Comparison of ENCODE assay signal across 19 mouse cellular contexts in genomic region chr6:125473321-125473721, GRCm38 (mm10). TPM values are rescaled to one million over a fixed set of nuclear protein-coding genes. Genes with fewer than 3 reads are reported as not detected.
DNase-seq lines count a peak whose midpoint lies in the region; ATAC-seq and TF ChIP-seq lines count a peak whose summit lies in the region.
"Had no signal": no experiment of that assay in that cellular context is flagged by ENCODE, and none has a peak within 500 bp of the region (broad histone marks: within the 10 kb centered on the region; RNA-seq: fewer than 3 reads in every experiment).

No protein-coding gene starts in this region.

- H3K9me3 ChIP-seq in heart, embryonic 13.5 days, result no peaks in the 10 kb centered on the region
- peaks cover 88% of the 10 kb centered on the region for H3K9me3 ChIP-seq in G1E (replicated peaks)
- H3K9me3 ChIP-seq in forebrain, embryonic 15.5 days, result no peaks in the 10 kb centered on the region
- H3K9me3 ChIP-seq in hindbrain, embryonic 16.5 days (ENCODE audit: control insufficient read depth, low read length), result no peaks in the 10 kb centered on the region
- H3K9me3 ChIP-seq: embryonic facial prominence, embryonic 12.5 days; hindbrain, embryonic 13.5 days; kidney, embryonic 15.5 days; limb, embryonic 13.5 days; neural tube, embryonic 13.5 days had no signal

- H3K4me1 ChIP-seq in heart, embryonic 13.5 days, result peaks cover 82% of the 10 kb centered on the region
- no peaks in the 10 kb centered on the region for H3K4me1 ChIP-seq in G1E (ENCODE audit: insufficient read depth, low read depth, low read length)
- peaks cover 29% of the 10 kb centered on the region for H3K4me1 ChIP-seq in forebrain, embryonic 15.5 days
- H3K4me1 ChIP-seq in hindbrain, embryonic 16.5 days (ENCODE audit: control insufficient read depth, insufficient read depth, low read depth, low read length), result peaks cover 5% of the 10 kb centered on the region

- intact Hi-C loops in heart, postnatal 14 days (cut with DNase I), result no loop called here

- H3K9ac ChIP-seq in heart, embryonic 13.5 days, result no peak overlapping the region
- no peak overlapping the region for H3K9ac ChIP-seq in forebrain, embryonic 15.5 days (replicated peaks)
- H3K9ac ChIP-seq in hindbrain, embryonic 16.5 days (ENCODE audit: low read depth, low read length), result no peak overlapping the region
- H3K9ac ChIP-seq: embryonic facial prominence, embryonic 12.5 days; hindbrain, embryonic 13.5 days; kidney, embryonic 15.5 days; limb, embryonic 13.5 days; neural tube, embryonic 13.5 days had no signal

- no peak for DNase-seq in heart, postnatal 14 days
- no peak for DNase-seq in G1E (ENCODE audit: low spot score)
- DNase-seq in kidney, postnatal 25 days, result no peak
- DNase-seq: adrenal gland, postnatal 36 days; cerebellum, postnatal 10 days; gastrocnemius, postnatal 36 days; thymus, postnatal 25 days had no signal

- peaks cover 23% of the 10 kb centered on the region; the same call in 1 of the 2 replicates for H3K27me3 ChIP-seq in heart, embryonic 13.5 days (replicated peaks)
- H3K27me3 ChIP-seq in G1E (ENCODE audit: insufficient read depth, low read length), result no peaks in the 10 kb centered on the region
- H3K27me3 ChIP-seq in forebrain, embryonic 15.5 days, result no peaks in the 10 kb centered on the region
- H3K27me3 ChIP-seq in hindbrain, embryonic 16.5 days (replicated peaks; ENCODE audit: control insufficient read depth, insufficient read depth, low read length), result no peaks in the 10 kb centered on the region
- H3K27me3 ChIP-seq: embryonic facial prominence, embryonic 12.5 days; hindbrain, embryonic 13.5 days; kidney, embryonic 15.5 days; limb, embryonic 13.5 days; neural tube, embryonic 13.5 days had no signal

- peak; percentile 66 for ATAC-seq in heart, embryonic 13.5 days (ENCODE audit: extremely low read depth, insufficient number of reproducible peaks, low FRiP score, low TSS enrichment)
- ATAC-seq in G1E (ENCODE audit: extremely low read depth, insufficient number of reproducible peaks, low FRiP score, poor library complexity, severe bottlenecking), result no peak
- peak; percentile 75 for ATAC-seq in common myeloid progenitor, adult 5-6 weeks (replicated peaks; ENCODE audit: low read depth, poor library complexity, severe bottlenecking)
- no peak for ATAC-seq in forebrain, embryonic 15.5 days (replicated peaks)
- no peak; the same call in 1 of the 2 replicates for ATAC-seq in hindbrain, embryonic 16.5 days
- ATAC-seq: forebrain, embryonic 14.5 days had no signal

- H3K27ac ChIP-seq in heart, embryonic 13.5 days (replicated peaks), result peak overlapping the region; percentile 42
- peak overlapping the region; percentile 2; the same call in 1 of the 2 replicates for H3K27ac ChIP-seq in macrophage
- no peak overlapping the region for H3K27ac ChIP-seq in forebrain, embryonic 15.5 days (replicated peaks)
- no peak overlapping the region for H3K27ac ChIP-seq in hindbrain, embryonic 16.5 days (ENCODE audit: low read depth, low read length)
- H3K27ac ChIP-seq: embryonic facial prominence, embryonic 12.5 days; hindbrain, embryonic 13.5 days; kidney, embryonic 15.5 days; limb, embryonic 13.5 days; neural tube, embryonic 13.5 days had no signal

- H3K79me2 ChIP-seq in macrophage (ENCODE audit: inconsistent target), result peaks cover 95% of the 10 kb centered on the region

- 0 out of 2 replicates have a peak, but pooled peaks cover 3% of the 10 kb centered on the region for H3K36me3 ChIP-seq in heart, embryonic 13.5 days
- no peaks in the 10 kb centered on the region for H3K36me3 ChIP-seq in G1E (replicated peaks)
- no peaks in the 10 kb centered on the region for H3K36me3 ChIP-seq in macrophage (ENCODE audit: inconsistent target)
- H3K36me3 ChIP-seq in forebrain, embryonic 15.5 days, result no peaks in the 10 kb centered on the region
- no peaks in the 10 kb centered on the region for H3K36me3 ChIP-seq in hindbrain, embryonic 16.5 days (ENCODE audit: control insufficient read depth, insufficient read depth, low read length)
- H3K36me3 ChIP-seq: embryonic facial prominence, embryonic 12.5 days; hindbrain, embryonic 13.5 days; kidney, embryonic 15.5 days; neural tube, embryonic 13.5 days had no signal

- H3K4me3 ChIP-seq in heart, embryonic 13.5 days, result no peak overlapping the region
- H3K4me3 ChIP-seq in G1E (ENCODE audit: low read depth, low read length) (peak overlapping the region; percentile 26; the same call in 1 of the 2 replicates), macrophage (ENCODE audit: inconsistent target) (no peak overlapping the region)
- no peak overlapping the region for H3K4me3 ChIP-seq in forebrain, embryonic 15.5 days
- H3K4me3 ChIP-seq in hindbrain, embryonic 16.5 days (ENCODE audit: low read length), result no peak overlapping the region
- H3K4me3 ChIP-seq: embryonic facial prominence, embryonic 12.5 days; hindbrain, embryonic 13.5 days; kidney, embryonic 15.5 days; limb, embryonic 13.5 days; neural tube, embryonic 13.5 days had no signal

- no peak overlapping the region for H3K4me2 ChIP-seq in heart, embryonic 13.5 days
- no peak overlapping the region for H3K4me2 ChIP-seq in forebrain, embryonic 15.5 days (replicated peaks)
- H3K4me2 ChIP-seq in hindbrain, embryonic 16.5 days (ENCODE audit: low read length), result no peak overlapping the region
- H3K4me2 ChIP-seq: embryonic facial prominence, embryonic 12.5 days; hindbrain, embryonic 13.5 days; kidney, embryonic 15.5 days; limb, embryonic 13.5 days; midbrain, embryonic 11.5 days; neural tube, embryonic 13.5 days had no signal

- WGBS in heart, embryonic 13.5 days, result 50% methylated on average over 9 of the region's 9 CpGs
- WGBS in macrophage (ENCODE audit: missing documents), result 82% methylated on average over 9 of the region's 9 CpGs
- 91% methylated on average over 9 of the region's 9 CpGs for WGBS in forebrain, embryonic 15.5 days
- WGBS in hindbrain, embryonic 16.5 days, result 88% methylated on average over 9 of the region's 9 CpGs

- TF ChIP-seq CTCF in G1E (IDR thresholded peaks at IDR 0.05; ENCODE audit: low read depth, low read length), result no peak

RNA-seq across cellular contexts. Expression of gene Cd9, which starts 21.3 kb away (rescaled TPM):
- polyA plus RNA-seq in heart, embryonic 13.5 days (2015; fragmentation: Nextera tagmentation; extraction: Ambion mirVana), result 79.6 and 84.5 TPM in 2 replicates
- total RNA-seq in heart, postnatal 14 days (2021), result 10 to 100 TPM; 63.4 to 69.8 TPM
- total RNA-seq in G1E (2014; fragmentation: Nextera tagmentation) (not detected in 2 replicates), G1E (2017) (not detected in 2 replicates)
- polyA plus RNA-seq in G1E (2012) (not detected in 2 replicates), macrophage (2018) (296 to 414 TPM (median 359 TPM) in 3 replicates)
- total RNA-seq in common myeloid progenitor, adult 5-6 weeks (2017), result 54.4 and 64.8 TPM in 2 replicates
- 10 to 100 TPM in 13 of 26 experiments, 1 to 10 TPM in 12, under 1 TPM in 1; 0.96 to 52.6 (median 9.9) TPM for total RNA-seq in macrophage (2018; cell fraction: chromatin; rRNA removed)
- 100 to 1,000 TPM in 13 of 26 experiments, 10 to 100 TPM in 13; 11.8 to 220 (median 99.5) TPM for total RNA-seq in macrophage (2018; cell fraction: cytosol; rRNA removed)
- 100 to 1,000 TPM in 8 of 26 experiments, 10 to 100 TPM in 15, 1 to 10 TPM in 3; 8.1 to 185 (median 27.5) TPM for total RNA-seq in macrophage (2018; cell fraction: nucleus; rRNA removed)
- polyA plus RNA-seq in forebrain, embryonic 15.5 days (2015; fragmentation: Nextera tagmentation; extraction: Ambion mirVana), result 75.6 and 81.6 TPM in 2 replicates
- 127 and 137 TPM in 2 replicates for polyA plus RNA-seq in hindbrain, embryonic 16.5 days (2015; fragmentation: Nextera tagmentation; extraction: Ambion mirVana)

Comparison
In these comparisons a context has a peak if more than half of its experiments do, and no peak if none do; other contexts are left out.
1. ATAC-seq: peak in heart, embryonic 13.5 days (single experiment) and common myeloid progenitor, adult 5-6 weeks (single experiment); none in G1E (single experiment), forebrain, embryonic 15.5 days (single experiment) and hindbrain, embryonic 16.5 days (single experiment).
2. H3K27ac ChIP-seq: peak in heart, embryonic 13.5 days (single experiment) and macrophage (single experiment); none in forebrain, embryonic 15.5 days (single experiment) and hindbrain, embryonic 16.5 days (single experiment).
3. RNA of gene Cd9, which starts 21.3 kb away (polyA plus RNA-seq): 296 to 414 TPM in macrophage, 127 to 137 TPM in hindbrain, embryonic 16.5 days, 75.6 to 81.6 TPM in forebrain, embryonic 15.5 days and 79.6 to 84.5 TPM in heart, embryonic 13.5 days; not detected in G1E; every median in the first group is over 10 times any median in the second.